ENCODE assay signal across 20 mouse cellular contexts in genomic region chr13:70149899-70150184, GRCm38 (mm10).
DNase-seq lines count a peak whose midpoint lies in the region; ATAC-seq and TF ChIP-seq lines count a peak whose summit lies in the region.
"Had no signal": no experiment of that assay in that cellular context is flagged by ENCODE, and none has a peak within 500 bp of the region (broad histone marks: within the 10 kb centered on the region; RNA-seq: fewer than 3 reads in every experiment).

No protein-coding gene starts in this region.

- H3K9ac ChIP-seq in midbrain, embryonic 14.5 days (replicated peaks; ENCODE audit: low read length), result no peak overlapping the region
- H3K9ac ChIP-seq in hindbrain, postnatal 0 days (replicated peaks; ENCODE audit: low read length), result no peak overlapping the region
- no peak overlapping the region for H3K9ac ChIP-seq in neural tube, embryonic 15.5 days (replicated peaks)
- H3K9ac ChIP-seq in lung, postnatal 0 days (replicated peaks; ENCODE audit: low read depth), result no peak overlapping the region
- H3K9ac ChIP-seq: liver, embryonic 12.5 days had no signal

- no peak overlapping the region for H3K27ac ChIP-seq in midbrain, embryonic 14.5 days (replicated peaks; ENCODE audit: low read depth, low read length)
- no peak overlapping the region for H3K27ac ChIP-seq in midbrain, embryonic 10.5 days (replicated peaks)
- no peak overlapping the region for H3K27ac ChIP-seq in hindbrain, postnatal 0 days
- H3K27ac ChIP-seq in neural tube, embryonic 15.5 days (replicated peaks), result peak overlapping the region; percentile 56
- H3K27ac ChIP-seq in lung, postnatal 0 days (ENCODE audit: low read length), result no peak overlapping the region
- H3K27ac ChIP-seq: heart, adult 2 months; layer of hippocampus, adult 2 months; liver, embryonic 12.5 days had no signal

- H3K4me2 ChIP-seq in midbrain, embryonic 14.5 days (ENCODE audit: low read length), result no peak overlapping the region
- no peak overlapping the region for H3K4me2 ChIP-seq in hindbrain, postnatal 0 days (ENCODE audit: low read depth, low read length)
- peak overlapping the region; percentile 22 for H3K4me2 ChIP-seq in neural tube, embryonic 15.5 days
- no peak overlapping the region for H3K4me2 ChIP-seq in lung, postnatal 0 days (replicated peaks; ENCODE audit: low read depth, low read length)
- H3K4me2 ChIP-seq: liver, embryonic 12.5 days had no signal

- intact Hi-C loops in heart, postnatal 10 days (cut with DNase I), result no loop called here
- intact Hi-C loops in gastrocnemius, postnatal 36 days (cut with DNase I), result no loop called here

- DNase-seq in heart, adult 11 months, result peak; percentile 62
- DNase-seq in heart, postnatal 10 days, result no peak
- peak; percentile 32 for DNase-seq in midbrain, embryonic 14.5 days
- DNase-seq in midbrain, embryonic 10.5 days (ENCODE audit: low spot score), result no peak
- no peak for DNase-seq in hindbrain, postnatal 0 days (ENCODE audit: low spot score)
- no peak for DNase-seq in gastrocnemius, postnatal 36 days
- DNase-seq in lung, postnatal 0 days (ENCODE audit: low spot score), result no peak
- DNase-seq: adrenal gland, postnatal 36 days; B cell, adult 2 months; cerebellum, adult 11-12 months; cerebellum, postnatal 14 days; heart, adult 2 months; heart, postnatal 4 days; lung, adult 2 months; lung, postnatal 36 days had no signal

- no peaks in the 10 kb centered on the region for H3K9me3 ChIP-seq in midbrain, embryonic 14.5 days (ENCODE audit: control insufficient read depth, low read length)
- H3K9me3 ChIP-seq in midbrain, embryonic 10.5 days (replicated peaks), result no peaks in the 10 kb centered on the region
- no peaks in the 10 kb centered on the region for H3K9me3 ChIP-seq in hindbrain, postnatal 0 days (ENCODE audit: low read length)
- H3K9me3 ChIP-seq in neural tube, embryonic 15.5 days (replicated peaks), result no peaks in the 10 kb centered on the region
- no peaks in the 10 kb centered on the region for H3K9me3 ChIP-seq in lung, postnatal 0 days (ENCODE audit: low read length)
- H3K9me3 ChIP-seq: liver, embryonic 12.5 days had no signal

- WGBS in midbrain, embryonic 14.5 days, result 27% methylated on average over 10 of the region's 10 CpGs
- whole genome bisulfite sequencing in midbrain, embryonic 10.5 days, result 49% methylated on average over 10 of the region's 10 CpGs
- 38% methylated on average over 10 of the region's 10 CpGs for WGBS in hindbrain, postnatal 0 days
- 33% methylated on average over 10 of the region's 10 CpGs for WGBS in neural tube, embryonic 15.5 days
- 52% methylated on average over 10 of the region's 10 CpGs for WGBS in lung, postnatal 0 days

- H3K27me3 ChIP-seq in midbrain, embryonic 14.5 days (ENCODE audit: control insufficient read depth, insufficient read depth, low read length), result no peaks in the 10 kb centered on the region; the same call in 1 of the 2 replicates
- H3K27me3 ChIP-seq in midbrain, embryonic 10.5 days (ENCODE audit: low read depth, poor library complexity, severe bottlenecking), result peaks cover 9% of the 10 kb centered on the region; the same call in 1 of the 2 replicates
- H3K27me3 ChIP-seq in hindbrain, postnatal 0 days (ENCODE audit: insufficient read depth, low read length), result no peaks in the 10 kb centered on the region
- no peaks in the 10 kb centered on the region for H3K27me3 ChIP-seq in neural tube, embryonic 15.5 days (replicated peaks)
- H3K27me3 ChIP-seq in lung, postnatal 0 days (replicated peaks; ENCODE audit: insufficient read depth, low read length), result no peaks in the 10 kb centered on the region
- H3K27me3 ChIP-seq: liver, embryonic 12.5 days had no signal

- peaks cover 14% of the 10 kb centered on the region for H3K4me1 ChIP-seq in midbrain, embryonic 14.5 days (ENCODE audit: control insufficient read depth, insufficient read depth, low read length)
- H3K4me1 ChIP-seq in midbrain, embryonic 10.5 days, result peaks cover 25% of the 10 kb centered on the region
- H3K4me1 ChIP-seq in hindbrain, postnatal 0 days (ENCODE audit: insufficient read depth, low read length), result peaks cover 4% of the 10 kb centered on the region
- peaks cover 18% of the 10 kb centered on the region for H3K4me1 ChIP-seq in neural tube, embryonic 15.5 days
- H3K4me1 ChIP-seq in lung, postnatal 0 days (ENCODE audit: insufficient read depth, low read depth, low read length), result no peaks in the 10 kb centered on the region
- H3K4me1 ChIP-seq: liver, embryonic 12.5 days had no signal

- no peak for TF ChIP-seq CTCF in hindbrain, postnatal 0 days (IDR thresholded peaks at IDR 0.05; ENCODE audit: low read depth)
- TF ChIP-seq CTCF in lung, postnatal 0 days (IDR thresholded peaks at IDR 0.05), result no peak

- no peak for ATAC-seq in midbrain, embryonic 14.5 days (ENCODE audit: low FRiP score, low TSS enrichment)
- peak; percentile 45; the same call in 1 of the 2 replicates for ATAC-seq in hindbrain, postnatal 0 days
- ATAC-seq in neural tube, embryonic 15.5 days (ENCODE audit: low FRiP score), result peak; percentile 50; the same call in 1 of the 2 replicates
- no peak for ATAC-seq in lung, postnatal 0 days
- ATAC-seq: intestine, embryonic 16.5 days; liver, embryonic 12.5 days had no signal

- H3K4me3 ChIP-seq in midbrain, embryonic 14.5 days (replicated peaks; ENCODE audit: low read depth, low read length), result no peak overlapping the region
- H3K4me3 ChIP-seq in midbrain, embryonic 10.5 days, result no peak overlapping the region
- no peak overlapping the region for H3K4me3 ChIP-seq in hindbrain, postnatal 0 days (ENCODE audit: low read length)
- H3K4me3 ChIP-seq in neural tube, embryonic 15.5 days (replicated peaks), result no peak overlapping the region
- H3K4me3 ChIP-seq in lung, postnatal 0 days (ENCODE audit: low read depth, low read length), result no peak overlapping the region
- H3K4me3 ChIP-seq: heart, adult 2 months; layer of hippocampus, adult 2 months; liver, embryonic 12.5 days; myocyte had no signal

- no peak for TF ChIP-seq EP300 in lung, postnatal 0 days (IDR thresholded peaks at IDR 0.05)

- H3K36me3 ChIP-seq in midbrain, embryonic 14.5 days (ENCODE audit: control insufficient read depth, insufficient read depth, low read length), result no peaks in the 10 kb centered on the region
- no peaks in the 10 kb centered on the region for H3K36me3 ChIP-seq in midbrain, embryonic 10.5 days
- H3K36me3 ChIP-seq in hindbrain, postnatal 0 days (ENCODE audit: insufficient read depth, low read length), result no peaks in the 10 kb centered on the region
- H3K36me3 ChIP-seq in neural tube, embryonic 15.5 days, result no peaks in the 10 kb centered on the region
- H3K36me3 ChIP-seq in lung, postnatal 0 days (ENCODE audit: insufficient read depth, low read length), result no peaks in the 10 kb centered on the region
- H3K36me3 ChIP-seq: liver, embryonic 12.5 days had no signal

Comparison
In these comparisons a context has a peak if more than half of its experiments do, and no peak if none do; other contexts are left out.
1. DNase-seq: peak in heart, adult 11 months (single experiment) and midbrain, embryonic 14.5 days (single experiment); none in heart, postnatal 10 days (0 of 2), midbrain, embryonic 10.5 days (single experiment), hindbrain, postnatal 0 days (single experiment), gastrocnemius, postnatal 36 days (0 of 2) and lung, postnatal 0 days (single experiment).
2. ATAC-seq: peak in hindbrain, postnatal 0 days (single experiment) and neural tube, embryonic 15.5 days (single experiment); none in midbrain, embryonic 14.5 days (single experiment) and lung, postnatal 0 days (single experiment).